ENCODE assay signal across 12 mouse cellular contexts in the genomic region with DNA sequence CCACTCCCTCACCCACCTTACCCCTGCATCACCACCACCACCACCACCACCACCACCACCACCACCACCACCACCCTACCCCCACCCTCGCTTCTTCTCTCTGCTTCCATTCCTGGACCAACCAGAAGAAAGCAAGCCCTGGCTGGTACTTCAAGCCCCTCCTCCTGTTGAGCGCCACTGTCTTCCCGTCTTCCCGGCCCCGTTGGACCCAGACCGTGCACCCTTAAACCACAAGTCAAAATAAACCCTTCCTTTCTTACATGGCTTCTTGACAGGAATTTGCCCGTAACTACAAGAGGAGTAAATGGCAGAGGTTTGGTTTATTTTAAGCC. TPM values are rescaled to one million over a fixed set of nuclear protein-coding genes. Genes with fewer than 3 reads are reported as not detected.
DNase-seq lines count a peak whose midpoint lies in the region; ATAC-seq and TF ChIP-seq lines count a peak whose summit lies in the region.
"Had no signal": no experiment of that assay in that cellular context is flagged by ENCODE, and none has a peak within 500 bp of the region (broad histone marks: within the 10 kb centered on the region; RNA-seq: fewer than 3 reads in every experiment).

No protein-coding gene starts in this region.

- no peak overlapping the region for H3K9ac ChIP-seq in forebrain, embryonic 11.5 days (ENCODE audit: low read length)
- no peak overlapping the region for H3K9ac ChIP-seq in forebrain, embryonic 13.5 days
- H3K9ac ChIP-seq in liver, embryonic 14.5 days (replicated peaks): no peak overlapping the region
- H3K9ac ChIP-seq: hindbrain, embryonic 13.5 days; neural tube, embryonic 13.5 days had no signal

- no peak for TF ChIP-seq EP300 in liver, embryonic 14.5 days (IDR thresholded peaks at IDR 0.05; ENCODE audit: low read depth)

- H3K27ac ChIP-seq in forebrain, embryonic 11.5 days (ENCODE audit: low read depth, low read length): no peak overlapping the region
- H3K27ac ChIP-seq in forebrain, embryonic 13.5 days: no peak overlapping the region
- peak overlapping the region; percentile 94 for H3K27ac ChIP-seq in layer of hippocampus, adult 2 months
- no peak overlapping the region; the same call in 1 of the 2 replicates for H3K27ac ChIP-seq in liver, embryonic 14.5 days
- H3K27ac ChIP-seq: hindbrain, embryonic 13.5 days; neural tube, embryonic 13.5 days had no signal

- no peak overlapping the region for H3K4me3 ChIP-seq in forebrain, embryonic 11.5 days (ENCODE audit: low read depth, low read length)
- H3K4me3 ChIP-seq in forebrain, embryonic 13.5 days: no peak overlapping the region
- H3K4me3 ChIP-seq in layer of hippocampus, adult 2 months: no peak overlapping the region
- peak overlapping the region in 1 of 2 experiments; percentile 21; a peak in 1 of 4 replicates for H3K4me3 ChIP-seq in liver, embryonic 14.5 days (ENCODE audit: insufficient read depth in 1 of 2, low read depth in 2 of 2, low read length in 2 of 2)
- H3K4me3 ChIP-seq: hindbrain, embryonic 13.5 days; neural tube, embryonic 13.5 days had no signal

- no peak for TF ChIP-seq CTCF in layer of hippocampus, adult 2 months (conservative IDR thresholded peaks at IDR 0.05)
- TF ChIP-seq CTCF in liver, embryonic 14.5 days (IDR thresholded peaks at IDR 0.05; ENCODE audit: low read depth): no peak

- no peak for DNase-seq in forebrain, embryonic 11.5 days (ENCODE audit: low spot score)
- DNase-seq in layer of hippocampus, adult 2 months (ENCODE audit: low spot score in 2 of 2): no peak
- DNase-seq in layer of hippocampus, adult 9-11 months: no peak
- DNase-seq in ZHBTc4 (ENCODE audit: low read depth, low spot score): peak; percentile 57
- DNase-seq in liver, embryonic 14.5 days (ENCODE audit: low read depth in 3 of 3, low spot score in 3 of 3): no peak
- no peak for DNase-seq in spleen, postnatal 4 days (ENCODE audit: low spot score in 2 of 2)
- DNase-seq in adrenal gland, adult (ENCODE audit: inconsistent age in 2 of 2, low spot score in 1 of 2): no peak
- DNase-seq: midbrain, embryonic 14.5 days; thymus, adult 2 months had no signal

- peaks cover 5% of the 10 kb centered on the region; the same call in 1 of the 2 replicates for H3K9me3 ChIP-seq in forebrain, embryonic 11.5 days (ENCODE audit: control insufficient read depth, low read length)
- H3K9me3 ChIP-seq in forebrain, embryonic 13.5 days (replicated peaks): peaks cover 5% of the 10 kb centered on the region; the same call in 1 of the 2 replicates
- peaks cover 5% of the 10 kb centered on the region for H3K9me3 ChIP-seq in liver, embryonic 14.5 days (ENCODE audit: control insufficient read depth, low read length)

- 0 out of 2 replicates have a peak, but pooled peaks have one; percentile 12 for ATAC-seq in forebrain, embryonic 11.5 days (replicated peaks; ENCODE audit: low FRiP score)
- no peak for ATAC-seq in forebrain, embryonic 13.5 days
- peak; percentile 64 for ATAC-seq in liver, embryonic 14.5 days (ENCODE audit: insufficient read depth)

- H3K4me1 ChIP-seq in forebrain, embryonic 11.5 days (replicated peaks; ENCODE audit: control insufficient read depth, insufficient read depth, low read length): no peaks in the 10 kb centered on the region
- H3K4me1 ChIP-seq in forebrain, embryonic 13.5 days: peaks cover 4% of the 10 kb centered on the region; the same call in 1 of the 2 replicates
- peaks cover 0 to 8% of the 10 kb centered on the region in 2 experiments; a peak in 2 of 4 replicates for H3K4me1 ChIP-seq in liver, embryonic 14.5 days (replicated peaks; ENCODE audit: control insufficient read depth in 2 of 2, insufficient read depth in 2 of 2, low read length in 1 of 2)
- H3K4me1 ChIP-seq: hindbrain, embryonic 13.5 days; neural tube, embryonic 13.5 days had no signal

- no peaks in the 10 kb centered on the region for H3K27me3 ChIP-seq in forebrain, embryonic 11.5 days (ENCODE audit: control insufficient read depth, insufficient read depth, low read length)
- H3K27me3 ChIP-seq in forebrain, embryonic 13.5 days: no peaks in the 10 kb centered on the region
- H3K27me3 ChIP-seq in liver, embryonic 14.5 days (ENCODE audit: control insufficient read depth, insufficient read depth, low read length): no peaks in the 10 kb centered on the region
- H3K27me3 ChIP-seq: neural tube, embryonic 13.5 days had no signal

- no peaks in the 10 kb centered on the region for H3K36me3 ChIP-seq in forebrain, embryonic 11.5 days (ENCODE audit: control insufficient read depth, insufficient read depth, low read length)
- H3K36me3 ChIP-seq in forebrain, embryonic 13.5 days (ENCODE audit: poor library complexity, severe bottlenecking): no peaks in the 10 kb centered on the region
- H3K36me3 ChIP-seq in liver, embryonic 14.5 days (replicated peaks; ENCODE audit: control insufficient read depth, insufficient read depth, low read depth): no peaks in the 10 kb centered on the region
- H3K36me3 ChIP-seq: hindbrain, embryonic 13.5 days; neural tube, embryonic 13.5 days had no signal

- WGBS in forebrain, embryonic 11.5 days: 87% methylated on average over 7 of the region's 7 CpGs
- WGBS in forebrain, embryonic 13.5 days: 86% methylated on average over 7 of the region's 7 CpGs
- 45% methylated on average over 7 of the region's 7 CpGs for WGBS in liver, embryonic 14.5 days (ENCODE audit: insufficient replicate concordance)

- H3K4me2 ChIP-seq in forebrain, embryonic 11.5 days (ENCODE audit: low read depth, low read length, severe bottlenecking): no peak overlapping the region
- H3K4me2 ChIP-seq in forebrain, embryonic 13.5 days: no peak overlapping the region
- H3K4me2 ChIP-seq in liver, embryonic 14.5 days (ENCODE audit: low read depth): peak overlapping the region; percentile 56
- H3K4me2 ChIP-seq: hindbrain, embryonic 13.5 days; neural tube, embryonic 13.5 days had no signal

RNA-seq across cellular contexts. Expression of gene Vrk1, which starts 28.1 kb away (rescaled TPM):
- 114 and 115 TPM in 2 replicates for polyA plus RNA-seq in forebrain, embryonic 11.5 days (2014; fragmentation: Nextera tagmentation; extraction: Ambion mirVana)
- 98.6 and 101 TPM in 2 replicates for polyA plus RNA-seq in forebrain, embryonic 13.5 days (2015; fragmentation: Nextera tagmentation; extraction: Ambion mirVana)
- total RNA-seq in layer of hippocampus, adult 2 months (2021): 10 to 100 TPM; 18.7 to 21.3 TPM
- 34.0 and 60.2 TPM in 2 replicates for polyA plus RNA-seq in liver, embryonic 14.5 days (2012; rRNA removed)
- polyA plus RNA-seq in liver, embryonic 14.5 days (2014; fragmentation: Nextera tagmentation; extraction: Ambion mirVana): 103 and 111 TPM in 2 replicates
